Mouse (Mus musculus) cerebellum, adult 9-10 months (tissue): ENCODE measurements around the gene Cxcl13.

ENCODE experiments used
- DNase-seq: peaks from one replicate; pipeline ENCODE4 v3.0.0; 2022

The Cxcl13 gene

GRCm38 (mm10) chr5:95991339-95992292 is 34.9 kb downstream of the Cxcl13 start:
- no peak for DNase-seq

DNA sequence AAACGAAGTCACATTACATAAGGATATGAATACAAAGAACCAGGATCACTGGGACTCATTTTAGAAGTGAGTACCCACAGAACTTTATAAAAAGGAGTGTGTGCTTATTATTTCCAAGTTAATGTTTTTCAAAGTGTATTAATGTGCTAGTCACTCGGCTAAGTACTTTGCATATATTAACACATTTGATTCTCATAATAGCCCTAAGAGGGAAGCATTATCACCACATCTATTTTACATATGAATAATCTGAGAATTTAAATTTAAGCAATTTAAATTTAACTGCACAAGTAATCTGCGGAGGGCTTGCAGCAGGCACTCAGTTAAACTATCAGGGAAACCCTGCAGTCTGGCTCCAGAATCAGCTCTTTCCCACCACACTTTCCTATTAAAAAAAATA is 40.5 kb downstream of the Cxcl13 start:
- no peak for DNase-seq

- no peak for DNase-seq
These were observed 46.6 kb downstream of the Cxcl13 start for GRCm38 (mm10) chr5:96003348-96003747.

DNA sequence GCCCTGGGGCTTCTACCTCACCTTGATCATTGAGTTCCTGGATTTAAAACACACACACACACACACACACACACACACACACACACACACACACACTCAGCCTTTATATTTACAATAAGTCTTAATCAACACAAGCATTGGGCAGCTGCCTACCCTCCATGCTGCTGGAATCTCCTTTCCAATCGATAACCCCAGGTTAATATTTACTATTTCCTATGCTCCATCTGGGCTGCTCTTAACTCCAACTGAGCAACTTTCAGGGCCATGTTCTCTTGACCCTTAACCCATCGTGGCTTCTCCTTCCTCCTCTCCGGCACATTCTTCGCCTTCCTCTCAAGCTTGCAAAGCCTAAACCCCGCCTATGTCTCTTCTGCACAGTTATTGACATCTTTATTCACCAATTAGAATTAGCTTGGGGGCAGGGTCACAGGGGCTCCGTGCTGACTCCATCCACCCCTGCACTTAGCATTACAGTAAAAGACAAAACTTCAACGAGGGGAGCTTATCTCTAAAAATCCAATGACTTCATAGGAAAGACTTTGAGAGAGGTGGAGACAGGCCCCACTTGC is 51.6 kb downstream of the Cxcl13 start:
- no peak for DNase-seq

GRCm38 (mm10) chr5:96009076-96009475 is 52.3 kb downstream of the Cxcl13 start:
- DNase-seq: no peak
